Mouse (Mus musculus) ES-E14 (cell line): Measurements from ENCODE around the gene Ski. TPM values are rescaled to one million over a fixed set of nuclear protein-coding genes. Genes with fewer than 3 reads are reported as not detected.
A peak's percentile ranks its signal among the peaks of the same experiment; 100 is the strongest.
"Not testable (repeated sequence)": the region's sequence is repeated elsewhere in the genome, so short reads cannot be mapped to it uniquely, and the experiment has no call there.

Source experiments
- DNase-seq: peaks from one replicate; pipeline ENCODE4 v3.0.0-alpha.2; 2013; ENCODE audit warnings: low read depth, low spot score
- H3K27ac ChIP-seq: 2 replicates; pipeline ENCODE4 v1.5.1; 2012; ENCODE audit warnings: low read depth, mild to moderate bottlenecking, low read length, moderate library complexity, mixed read lengths; ENCODE audit not compliant: poor library complexity, insufficient read depth, severe bottlenecking
- H3K36me3 ChIP-seq: 2 replicates; pipeline ENCODE4 v1.6.1; 2012; ENCODE audit warnings: mild to moderate bottlenecking, low read length, moderate library complexity, mixed read lengths; ENCODE audit not compliant: control insufficient read depth, poor library complexity, insufficient read depth, severe bottlenecking
- H3K4me1 ChIP-seq, 2 experiments: fragments of 150-350 bp in 1 of 2; sonication (generic) in 1 of 2; 2 replicates each; pipeline ENCODE4 v1.6.1; 2012; ENCODE audit warnings: low read length in 2 of 2, mild to moderate bottlenecking in 1 of 2, mixed read lengths in 1 of 2; ENCODE audit not compliant: control insufficient read depth in 2 of 2, insufficient read depth in 2 of 2, poor library complexity in 1 of 2
- H3K4me3 ChIP-seq, 2 experiments: fragments of 150-350 bp in 1 of 2; sonication (generic) in 1 of 2; 2 replicates each; pipeline ENCODE4 v1.5.1; 2012; ENCODE audit warnings: low read length in 2 of 2, low read depth in 1 of 2, mild to moderate bottlenecking in 1 of 2, mixed read lengths in 1 of 2; ENCODE audit not compliant: insufficient read depth in 1 of 2, poor library complexity in 1 of 2, severe bottlenecking in 1 of 2
- H3K9ac ChIP-seq: 2 replicates; pipeline ENCODE4 v1.6.1; 2012; ENCODE audit warnings: low read depth, mild to moderate bottlenecking, low read length, mixed read lengths; ENCODE audit not compliant: poor library complexity, insufficient read depth, severe bottlenecking
- H3K9me3 ChIP-seq: fragments of 150-350 bp; sonication (generic); 2 replicates; pipeline ENCODE4 v1.6.1; 2012; ENCODE audit warnings: low read depth, mild to moderate bottlenecking, low read length; ENCODE audit not compliant: control insufficient read depth, insufficient read depth
- CHD2 ChIP-seq: IDR thresholded peaks from 2 replicates; pipeline ENCODE4 v1.6.1; 2014; ENCODE audit warnings: mild to moderate bottlenecking, low read depth, low read length, inconsistent platforms
- HCFC1 ChIP-seq: IDR thresholded peaks from 2 replicates; pipeline ENCODE4 v1.6.1; 2012; ENCODE audit warnings: low read length, inconsistent platforms, borderline replicate concordance; ENCODE audit not compliant: insufficient read depth
- MAFK ChIP-seq: IDR thresholded peaks from 2 replicates; pipeline ENCODE4 v1.6.1; 2014; ENCODE audit warnings: mild to moderate bottlenecking, low read depth, low read length, inconsistent platforms; ENCODE audit not compliant: insufficient read depth
- ZC3H11A ChIP-seq: IDR thresholded peaks from 2 replicates; pipeline ENCODE4 v1.6.1; 2012; ENCODE audit warnings: low read depth, mild to moderate bottlenecking, inconsistent platforms, low read length, borderline replicate concordance
- ZNF384 ChIP-seq: IDR thresholded peaks from 2 replicates; pipeline ENCODE4 v1.6.1; 2012; ENCODE audit warnings: low read depth, low read length, inconsistent platforms
- in situ Hi-C, 2 experiments: fragments of 600-800 bp; cut with MboI; formaldehyde crosslinking; loops; one replicate each; pipeline ENCODE4 v1.15.1; 2025; ENCODE audit warnings: low sequenced_read_pairs in 2 of 2, inconsistent platforms in 1 of 2; ENCODE audit not compliant: unreplicated experiment in 2 of 2
- total RNA-seq: library from RNA; depleted of rRNA; stranded (reverse); fragments of 300-350 nt; gene quantifications from 2 replicates; pipeline ENCODE4 v1.2.3, GENCODE M21; 2012

Ski gene
- total RNA-seq, 1 experiment: 30.2 TPM

GRCm38 (mm10) chr4:155249648-155250351 is 27.4 kb upstream of the Ski start, which contains the start of gene Faap20:
Faap20 (plus strand) TSS chr4:155249802.
- Histone ChIP-seq H3K4me1 (peaks cover 5 to 10% of the 10 kb centered on the region in 2 experiments; a peak in 2 of 4 replicates), H3K9me3 (no peaks in the 10 kb centered on the region), H3K9ac (peak within 1 kb of the TSS; percentile 95), H3K36me3 (peaks cover 4% of the 10 kb centered on the region; the same call in 1 of the 2 replicates), H3K27ac (peak within 1 kb of the TSS; percentile 95), H3K4me3 (peak within 1 kb of the TSS; percentile 81 to 94)
- TF ChIP-seq HCFC1 (no peak), ZC3H11A (no peak), MAFK (no peak), CHD2 (no peak), ZNF384 (no peak)
- DNase-seq: peak; percentile 72
- in situ Hi-C loops: loop anchor here (5.0 to 25.0 kb wide), 2 partner anchors 157 to 362 kb away; partner anchors contain the start of gene Fam213b (in 1 of the 2)

GRCm38 (mm10) chr4:155249257-155249647 is 26.9 kb upstream of the Ski start:
- in situ Hi-C loops: loop anchor here (5.0 to 25.0 kb wide), 2 partner anchors 157 to 362 kb away; partner anchors contain the start of gene Fam213b (in 1 of the 2)
- H3K4me1 ChIP-seq: peaks cover 5 to 10% of the 10 kb centered on the region in 2 experiments; a peak in 2 of 4 replicates
- TF ChIP-seq HCFC1: peak; percentile 32; the same call in 1 of the 2 replicates
- peak; percentile 100 for TF ChIP-seq ZC3H11A
- TF ChIP-seq MAFK: no peak
- H3K36me3 ChIP-seq: peaks cover 4% of the 10 kb centered on the region; the same call in 1 of the 2 replicates
- no peaks in the 10 kb centered on the region for H3K9me3 ChIP-seq
- DNase-seq: peak; percentile 97
- H3K27ac ChIP-seq: peak overlapping the region; percentile 95
- peak overlapping the region; percentile 81 to 94 for H3K4me3 ChIP-seq
- peak overlapping the region; percentile 95 for H3K9ac ChIP-seq

GRCm38 (mm10) chr4:155248054-155248453 is 25.7 kb upstream of the Ski start:
- not testable (repeated sequence) for H3K9me3 ChIP-seq, H3K27ac ChIP-seq, H3K9ac ChIP-seq, DNase-seq, H3K36me3 ChIP-seq, H3K4me3 ChIP-seq
- H3K4me1 ChIP-seq: peaks cover 5 to 10% of the 10 kb centered on the region in 2 experiments; a peak in 2 of 4 replicates
- in situ Hi-C loops: loop anchor here (5.0 to 25.0 kb wide), 2 partner anchors 156 to 361 kb away; partner anchors contain the start of gene Fam213b (in 1 of the 2)

GRCm38 (mm10) chr4:155246691-155247105 is 24.3 kb upstream of the Ski start:
- H3K36me3 ChIP-seq: no peaks in the 10 kb centered on the region
- H3K4me1 ChIP-seq: peaks cover 5 to 10% of the 10 kb centered on the region in 2 experiments; a peak in 2 of 4 replicates
- H3K9me3 ChIP-seq: no peaks in the 10 kb centered on the region
- no peak for TF ChIP-seq HCFC1
- no peak for TF ChIP-seq ZC3H11A
- TF ChIP-seq MAFK: no peak
- TF ChIP-seq ZNF384: no peak
- no peak for TF ChIP-seq CHD2
- in situ Hi-C loops: loop anchor here (5.0 to 25.0 kb wide), 2 partner anchors 154 to 359 kb away; partner anchors contain the start of gene Fam213b (in 1 of the 2)
- H3K9ac ChIP-seq: peak overlapping the region; percentile 8; the same call in 1 of the 2 replicates
- DNase-seq: no peak
- H3K4me3 ChIP-seq: peak overlapping the region in 1 of 2 experiments; percentile 37; a peak in 1 of 4 replicates
- H3K27ac ChIP-seq: no peak overlapping the region
